Mouse (Mus musculus): ENCODE measurements at regions not wholly inside any gene's neighbourhood (a gene's known extent, or its start where the extent isn't known, plus 50 kb on each side); places are given as distances from the start of the nearest gene placed in this dataset.
A peak's percentile ranks its signal among the peaks of the same experiment; 100 is the strongest.

- H3K27ac ChIP-seq = no peak overlapping the region
- ATAC-seq (ENCODE audit: insufficient read depth) (no peak), DNase-seq (ENCODE audit: low read depth in 3 of 3, low spot score in 3 of 3) (no peak)
- H3K4me3 ChIP-seq (ENCODE audit: insufficient read depth in 1 of 2, low read depth in 2 of 2, low read length in 2 of 2) = no peak overlapping the region
- no peak overlapping the region for H3K4me2 ChIP-seq (ENCODE audit: low read depth)
- H3K4me1 ChIP-seq (replicated peaks; ENCODE audit: control insufficient read depth in 2 of 2, insufficient read depth in 2 of 2, low read length in 1 of 2) = no peaks in the 10 kb centered on the region; a peak in 1 of 4 replicates
- no peaks in the 10 kb centered on the region for H3K36me3 ChIP-seq (replicated peaks; ENCODE audit: control insufficient read depth, insufficient read depth, low read depth)
- H3K27me3 ChIP-seq (ENCODE audit: control insufficient read depth, insufficient read depth, low read length) = no peaks in the 10 kb centered on the region
- TF ChIP-seq EP300 (IDR thresholded peaks at IDR 0.05; ENCODE audit: low read depth) (no peak), CTCF (IDR thresholded peaks at IDR 0.05; ENCODE audit: low read depth) (no peak)
- no peaks in the 10 kb centered on the region for H3K9me3 ChIP-seq (ENCODE audit: control insufficient read depth, low read length)
- WGBS (ENCODE audit: insufficient replicate concordance) = 58% methylated on average over 2 of the region's 2 CpGs
- no peak overlapping the region for H3K9ac ChIP-seq (replicated peaks)
Measured at GRCm38 (mm10) chr12:15651293-15651692, 165.4 kb downstream of the Trib2 start.

- Histone ChIP-seq H3K9me3 (ENCODE audit: control insufficient read depth, low read length) (no peaks in the 10 kb centered on the region), H3K27ac (no peak overlapping the region)
Measured at GRCm38 (mm10) chr12:15649906-15650305, 166.8 kb downstream of the Trib2 start.

GRCm38 (mm10) chr12:15649226-15649625, 167.5 kb downstream of the Trib2 start:
- Histone ChIP-seq H3K27me3 (ENCODE audit: control insufficient read depth, insufficient read depth, low read length) (no peaks in the 10 kb centered on the region), H3K4me1 (replicated peaks; ENCODE audit: control insufficient read depth in 2 of 2, insufficient read depth in 2 of 2, low read length in 1 of 2) (no peaks in the 10 kb centered on the region; a peak in 1 of 4 replicates), H3K9me3 (ENCODE audit: control insufficient read depth, low read length) (no peaks in the 10 kb centered on the region), H3K36me3 (replicated peaks; ENCODE audit: control insufficient read depth, insufficient read depth, low read depth) (no peaks in the 10 kb centered on the region), H3K4me3 (ENCODE audit: insufficient read depth in 1 of 2, low read depth in 2 of 2, low read length in 2 of 2) (no peak overlapping the region), H3K9ac (replicated peaks) (no peak overlapping the region), H3K27ac (no peak overlapping the region), H3K4me2 (ENCODE audit: low read depth) (no peak overlapping the region)
- DNase-seq (ENCODE audit: low read depth in 3 of 3, low spot score in 3 of 3) = no peak
- ATAC-seq (ENCODE audit: insufficient read depth) = no peak
- TF ChIP-seq CTCF (IDR thresholded peaks at IDR 0.05; ENCODE audit: low read depth) = no peak
- no peak for TF ChIP-seq EP300 (IDR thresholded peaks at IDR 0.05; ENCODE audit: low read depth)
- WGBS (ENCODE audit: insufficient replicate concordance) = 52% methylated on average over 1 of the region's 1 CpGs

More at GRCm38 (mm10) chr12:15649906-15650305, 166.8 kb downstream of the Trib2 start:
- Histone ChIP-seq H3K4me2 (ENCODE audit: low read depth) (no peak overlapping the region), H3K27me3 (ENCODE audit: control insufficient read depth, insufficient read depth, low read length) (no peaks in the 10 kb centered on the region), H3K4me1 (replicated peaks; ENCODE audit: control insufficient read depth in 2 of 2, insufficient read depth in 2 of 2, low read length in 1 of 2) (no peaks in the 10 kb centered on the region; a peak in 1 of 4 replicates), H3K9ac (replicated peaks) (no peak overlapping the region), H3K4me3 (ENCODE audit: insufficient read depth in 1 of 2, low read depth in 2 of 2, low read length in 2 of 2) (no peak overlapping the region), H3K36me3 (replicated peaks; ENCODE audit: control insufficient read depth, insufficient read depth, low read depth) (no peaks in the 10 kb centered on the region)
- 25% methylated on average over 4 of the region's 4 CpGs for WGBS (ENCODE audit: insufficient replicate concordance)
- no peak for DNase-seq (ENCODE audit: low read depth in 3 of 3, low spot score in 3 of 3)
- TF ChIP-seq CTCF (IDR thresholded peaks at IDR 0.05; ENCODE audit: low read depth) (no peak), EP300 (IDR thresholded peaks at IDR 0.05; ENCODE audit: low read depth) (no peak)
- no peak for ATAC-seq (ENCODE audit: insufficient read depth)

- Histone ChIP-seq H3K36me3 (replicated peaks; ENCODE audit: control insufficient read depth, insufficient read depth, low read depth) (no peaks in the 10 kb centered on the region), H3K27ac (no peak overlapping the region), H3K9ac (replicated peaks) (no peak overlapping the region), H3K4me3 (ENCODE audit: insufficient read depth in 1 of 2, low read depth in 2 of 2, low read length in 2 of 2) (no peak overlapping the region), H3K4me2 (ENCODE audit: low read depth) (no peak overlapping the region), H3K4me1 (replicated peaks; ENCODE audit: control insufficient read depth in 2 of 2, insufficient read depth in 2 of 2, low read length in 1 of 2) (no peaks in the 10 kb centered on the region), H3K27me3 (ENCODE audit: control insufficient read depth, insufficient read depth, low read length) (no peaks in the 10 kb centered on the region), H3K9me3 (ENCODE audit: control insufficient read depth, low read length) (no peaks in the 10 kb centered on the region)
- no peak for ATAC-seq (ENCODE audit: insufficient read depth)
- no peak for DNase-seq (ENCODE audit: low read depth in 3 of 3, low spot score in 3 of 3)
- TF ChIP-seq EP300 (IDR thresholded peaks at IDR 0.05; ENCODE audit: low read depth) = no peak
- TF ChIP-seq CTCF (IDR thresholded peaks at IDR 0.05; ENCODE audit: low read depth) = no peak
- WGBS (ENCODE audit: insufficient replicate concordance) = 47% methylated on average over 9 of the region's 9 CpGs
Measured at GRCm38 (mm10) chr12:15644074-15644672, 172.5 kb downstream of the Trib2 start.

GRCm38 (mm10) chr12:15643669-15644068, 173.1 kb downstream of the Trib2 start:
- H3K36me3 ChIP-seq (replicated peaks; ENCODE audit: control insufficient read depth, insufficient read depth, low read depth) = no peaks in the 10 kb centered on the region
- WGBS (ENCODE audit: insufficient replicate concordance) = 36% methylated on average over 3 of the region's 3 CpGs

More at GRCm38 (mm10) chr12:15643669-15644068, 173.1 kb downstream of the Trib2 start:
- Histone ChIP-seq H3K4me3 (ENCODE audit: insufficient read depth in 1 of 2, low read depth in 2 of 2, low read length in 2 of 2) (no peak overlapping the region), H3K9ac (replicated peaks) (no peak overlapping the region), H3K4me2 (ENCODE audit: low read depth) (no peak overlapping the region), H3K27me3 (ENCODE audit: control insufficient read depth, insufficient read depth, low read length) (no peaks in the 10 kb centered on the region), H3K9me3 (ENCODE audit: control insufficient read depth, low read length) (no peaks in the 10 kb centered on the region), H3K4me1 (replicated peaks; ENCODE audit: control insufficient read depth in 2 of 2, insufficient read depth in 2 of 2, low read length in 1 of 2) (no peaks in the 10 kb centered on the region), H3K27ac (no peak overlapping the region)
- TF ChIP-seq EP300 (IDR thresholded peaks at IDR 0.05; ENCODE audit: low read depth) (no peak), CTCF (IDR thresholded peaks at IDR 0.05; ENCODE audit: low read depth) (no peak)
- 0 out of 2 replicates have a peak, but pooled peaks have one; percentile 31 for ATAC-seq (ENCODE audit: insufficient read depth)
- DNase-seq (ENCODE audit: low read depth in 3 of 3, low spot score in 3 of 3) = no peak

Measured in liver, embryonic 14.5 days (tissue).